Mouse (Mus musculus): ENCODE measurements at regions not wholly inside any gene's neighbourhood (a gene's known extent, or its start where the extent isn't known, plus 50 kb on each side); places are given as distances from the start of the nearest gene placed in this dataset.

GRCm38 (mm10) chr16:86250021-86250420, 348.4 kb upstream of the Adamts5 start:
- no peaks in the 10 kb centered on the region for H3K4me1 ChIP-seq (ENCODE audit: insufficient read depth, low read depth, low read length)
- ATAC-seq (ENCODE audit: extremely low read depth, insufficient number of reproducible peaks, low FRiP score, poor library complexity, severe bottlenecking) (no peak), DNase-seq (ENCODE audit: low spot score) (no peak)
- H3K9me3 ChIP-seq (replicated peaks): peaks cover 2% of the 10 kb centered on the region; the same call in 1 of the 2 replicates
- H3K36me3 ChIP-seq (replicated peaks): no peaks in the 10 kb centered on the region
- no peaks in the 10 kb centered on the region for H3K27me3 ChIP-seq (ENCODE audit: insufficient read depth, low read length)
- TF ChIP-seq CTCF (IDR thresholded peaks at IDR 0.05; ENCODE audit: low read depth, low read length): no peak
- no peak for TF ChIP-seq TAL1 (conservative IDR thresholded peaks at IDR 0.05; ENCODE audit: low read depth, low read length)
- no peak for TF ChIP-seq GATA1 (IDR thresholded peaks at IDR 0.05; ENCODE audit: borderline replicate concordance, low read length)
- TF ChIP-seq POLR2AphosphoS5 (IDR thresholded peaks at IDR 0.05; ENCODE audit: insufficient replicate concordance, low read depth, low read length): no peak
- TF ChIP-seq GATA2 (IDR thresholded peaks at IDR 0.05; ENCODE audit: borderline replicate concordance, low read depth, low read length): no peak
- H3K4me3 ChIP-seq (ENCODE audit: low read depth, low read length): no peak overlapping the region

- Histone ChIP-seq H3K36me3 (replicated peaks) (no peaks in the 10 kb centered on the region), H3K27me3 (ENCODE audit: insufficient read depth, low read length) (no peaks in the 10 kb centered on the region), H3K9me3 (replicated peaks) (no peaks in the 10 kb centered on the region), H3K4me3 (ENCODE audit: low read depth, low read length) (no peak overlapping the region), H3K4me1 (ENCODE audit: insufficient read depth, low read depth, low read length) (no peaks in the 10 kb centered on the region)
- TF ChIP-seq GATA2 (IDR thresholded peaks at IDR 0.05; ENCODE audit: borderline replicate concordance, low read depth, low read length) (no peak), GATA1 (IDR thresholded peaks at IDR 0.05; ENCODE audit: borderline replicate concordance, low read length) (no peak), POLR2AphosphoS5 (IDR thresholded peaks at IDR 0.05; ENCODE audit: insufficient replicate concordance, low read depth, low read length) (no peak), CTCF (IDR thresholded peaks at IDR 0.05; ENCODE audit: low read depth, low read length) (no peak), TAL1 (conservative IDR thresholded peaks at IDR 0.05; ENCODE audit: low read depth, low read length) (no peak)
- DNase-seq (ENCODE audit: low spot score): no peak
- no peak for ATAC-seq (ENCODE audit: extremely low read depth, insufficient number of reproducible peaks, low FRiP score, poor library complexity, severe bottlenecking)
Observed at GRCm38 (mm10) chr16:86244191-86244590, 342.6 kb upstream of the Adamts5 start.

GRCm38 (mm10) chr16:86242766-86243510, 341.3 kb upstream of the Adamts5 start:
- Histone ChIP-seq H3K27me3 (ENCODE audit: insufficient read depth, low read length) (no peaks in the 10 kb centered on the region), H3K36me3 (replicated peaks) (no peaks in the 10 kb centered on the region), H3K4me1 (ENCODE audit: insufficient read depth, low read depth, low read length) (no peaks in the 10 kb centered on the region), H3K4me3 (ENCODE audit: low read depth, low read length) (no peak overlapping the region), H3K9me3 (replicated peaks) (no peaks in the 10 kb centered on the region)
- DNase-seq (ENCODE audit: low spot score) (no peak), ATAC-seq (ENCODE audit: extremely low read depth, insufficient number of reproducible peaks, low FRiP score, poor library complexity, severe bottlenecking) (no peak)
- no peak for TF ChIP-seq POLR2AphosphoS5 (IDR thresholded peaks at IDR 0.05; ENCODE audit: insufficient replicate concordance, low read depth, low read length)
- TF ChIP-seq GATA2 (IDR thresholded peaks at IDR 0.05; ENCODE audit: borderline replicate concordance, low read depth, low read length): no peak
- TF ChIP-seq TAL1 (conservative IDR thresholded peaks at IDR 0.05; ENCODE audit: low read depth, low read length): no peak
- TF ChIP-seq GATA1 (IDR thresholded peaks at IDR 0.05; ENCODE audit: borderline replicate concordance, low read length): no peak
- TF ChIP-seq CTCF (IDR thresholded peaks at IDR 0.05; ENCODE audit: low read depth, low read length): no peak

- Histone ChIP-seq H3K4me1 (ENCODE audit: insufficient read depth, low read depth, low read length) (no peaks in the 10 kb centered on the region), H3K4me3 (ENCODE audit: low read depth, low read length) (no peak overlapping the region), H3K9me3 (replicated peaks) (no peaks in the 10 kb centered on the region), H3K27me3 (ENCODE audit: insufficient read depth, low read length) (no peaks in the 10 kb centered on the region), H3K36me3 (replicated peaks) (no peaks in the 10 kb centered on the region)
- DNase-seq (ENCODE audit: low spot score) (no peak), ATAC-seq (ENCODE audit: extremely low read depth, insufficient number of reproducible peaks, low FRiP score, poor library complexity, severe bottlenecking) (no peak)
- TF ChIP-seq POLR2AphosphoS5 (IDR thresholded peaks at IDR 0.05; ENCODE audit: insufficient replicate concordance, low read depth, low read length) (no peak), GATA2 (IDR thresholded peaks at IDR 0.05; ENCODE audit: borderline replicate concordance, low read depth, low read length) (no peak), GATA1 (IDR thresholded peaks at IDR 0.05; ENCODE audit: borderline replicate concordance, low read length) (no peak), CTCF (IDR thresholded peaks at IDR 0.05; ENCODE audit: low read depth, low read length) (no peak), TAL1 (conservative IDR thresholded peaks at IDR 0.05; ENCODE audit: low read depth, low read length) (no peak)
Observed at GRCm38 (mm10) chr16:86222997-86223396, 321.4 kb upstream of the Adamts5 start.

GRCm38 (mm10) chr16:86210547-86210946, 308.9 kb upstream of the Adamts5 start:
- Histone ChIP-seq H3K4me3 (ENCODE audit: low read depth, low read length) (no peak overlapping the region), H3K9me3 (replicated peaks) (no peaks in the 10 kb centered on the region), H3K4me1 (ENCODE audit: insufficient read depth, low read depth, low read length) (no peaks in the 10 kb centered on the region), H3K36me3 (replicated peaks) (no peaks in the 10 kb centered on the region), H3K27me3 (ENCODE audit: insufficient read depth, low read length) (no peaks in the 10 kb centered on the region)
- ATAC-seq (ENCODE audit: extremely low read depth, insufficient number of reproducible peaks, low FRiP score, poor library complexity, severe bottlenecking) (no peak), DNase-seq (ENCODE audit: low spot score) (no peak)
- TF ChIP-seq CTCF (IDR thresholded peaks at IDR 0.05; ENCODE audit: low read depth, low read length) (no peak), GATA2 (IDR thresholded peaks at IDR 0.05; ENCODE audit: borderline replicate concordance, low read depth, low read length) (no peak), GATA1 (IDR thresholded peaks at IDR 0.05; ENCODE audit: borderline replicate concordance, low read length) (no peak), TAL1 (conservative IDR thresholded peaks at IDR 0.05; ENCODE audit: low read depth, low read length) (no peak), POLR2AphosphoS5 (IDR thresholded peaks at IDR 0.05; ENCODE audit: insufficient replicate concordance, low read depth, low read length) (no peak)

GRCm38 (mm10) chr16:86209319-86209718, 307.7 kb upstream of the Adamts5 start:
- H3K4me1 ChIP-seq (ENCODE audit: insufficient read depth, low read depth, low read length): no peaks in the 10 kb centered on the region; the same call in 1 of the 2 replicates
- TF ChIP-seq GATA1 (IDR thresholded peaks at IDR 0.05; ENCODE audit: borderline replicate concordance, low read length): no peak
- no peak for TF ChIP-seq GATA2 (IDR thresholded peaks at IDR 0.05; ENCODE audit: borderline replicate concordance, low read depth, low read length)
- no peak for TF ChIP-seq POLR2AphosphoS5 (IDR thresholded peaks at IDR 0.05; ENCODE audit: insufficient replicate concordance, low read depth, low read length)
- TF ChIP-seq CTCF (IDR thresholded peaks at IDR 0.05; ENCODE audit: low read depth, low read length): no peak
- no peak for TF ChIP-seq TAL1 (conservative IDR thresholded peaks at IDR 0.05; ENCODE audit: low read depth, low read length)
- ATAC-seq (ENCODE audit: extremely low read depth, insufficient number of reproducible peaks, low FRiP score, poor library complexity, severe bottlenecking): no peak

More at GRCm38 (mm10) chr16:86209319-86209718, 307.7 kb upstream of the Adamts5 start:
- Histone ChIP-seq H3K9me3 (replicated peaks) (no peaks in the 10 kb centered on the region), H3K27me3 (ENCODE audit: insufficient read depth, low read length) (no peaks in the 10 kb centered on the region), H3K36me3 (replicated peaks) (no peaks in the 10 kb centered on the region), H3K4me3 (ENCODE audit: low read depth, low read length) (no peak overlapping the region)
- no peak for DNase-seq (ENCODE audit: low spot score)

All from G1E (cell line).